Mouse (Mus musculus): ENCODE data around the gene Tiparp. TPM values are rescaled to one million over a fixed set of nuclear protein-coding genes. Genes with fewer than 3 reads are reported as not detected.
A peak's percentile ranks its signal among the peaks of the same experiment; 100 is the strongest.

Gene Tiparp
- polyA plus RNA-seq (2012; rRNA removed), result 7.9 and 8.3 TPM in 2 replicates

GRCm38 (mm10) chr3:65527691-65528601 is at the start of gene Tiparp:
Gene Tiparp (plus strand): TSS chr3:65528410.
- H3K27ac ChIP-seq (ENCODE audit: insufficient read depth, low read length), result peak within 1 kb of the TSS; percentile 95
- no peaks in the 10 kb centered on the region for H3K4me1 ChIP-seq (ENCODE audit: control insufficient read depth, insufficient read depth, low read length)
- H3K27me3 ChIP-seq (ENCODE audit: control insufficient read depth, insufficient read depth, low read length), result no peaks in the 10 kb centered on the region
- peak within 1 kb of the TSS; percentile 86 for H3K4me3 ChIP-seq (replicated peaks; ENCODE audit: insufficient read depth, low read depth, low read length)
- DNase-seq, result peak; percentile 90 to 91
- WGBS, result under 1% methylated on average over 106 of the region's 109 CpGs
- TF ChIP-seq POLR2A (IDR thresholded peaks at IDR 0.05; ENCODE audit: borderline replicate concordance, insufficient read depth, low read length) (peak; percentile 83), CTCF (IDR thresholded peaks at IDR 0.05; ENCODE audit: borderline replicate concordance, insufficient read depth, low read depth, low read length) (peak; percentile 29; the same call in 1 of the 2 replicates)

GRCm38 (mm10) chr3:65480676-65481075 is 47.5 kb upstream of the Tiparp start:
- DNase-seq, result no peak
- no peak overlapping the region for H3K27ac ChIP-seq (ENCODE audit: insufficient read depth, low read length)
- H3K4me1 ChIP-seq (ENCODE audit: control insufficient read depth, insufficient read depth, low read length), result no peaks in the 10 kb centered on the region
- WGBS, result 32% methylated on average over 6 of the region's 6 CpGs
- TF ChIP-seq POLR2A (IDR thresholded peaks at IDR 0.05; ENCODE audit: borderline replicate concordance, insufficient read depth, low read length) (no peak), CTCF (IDR thresholded peaks at IDR 0.05; ENCODE audit: borderline replicate concordance, insufficient read depth, low read depth, low read length) (no peak)
- no peaks in the 10 kb centered on the region for H3K27me3 ChIP-seq (ENCODE audit: control insufficient read depth, insufficient read depth, low read length)
- H3K4me3 ChIP-seq (replicated peaks; ENCODE audit: insufficient read depth, low read depth, low read length), result no peak overlapping the region

- Histone ChIP-seq H3K4me1 (ENCODE audit: control insufficient read depth, insufficient read depth, low read length) (no peaks in the 10 kb centered on the region), H3K4me3 (replicated peaks; ENCODE audit: insufficient read depth, low read depth, low read length) (no peak overlapping the region), H3K27me3 (ENCODE audit: control insufficient read depth, insufficient read depth, low read length) (no peaks in the 10 kb centered on the region), H3K27ac (ENCODE audit: insufficient read depth, low read length) (no peak overlapping the region)
- TF ChIP-seq CTCF (IDR thresholded peaks at IDR 0.05; ENCODE audit: borderline replicate concordance, insufficient read depth, low read depth, low read length) (no peak), POLR2A (IDR thresholded peaks at IDR 0.05; ENCODE audit: borderline replicate concordance, insufficient read depth, low read length) (no peak)
- 0% methylated on average over 1 of the region's 1 CpGs for WGBS
- DNase-seq, result no peak
Measured at GRCm38 (mm10) chr3:65482266-65482665, 45.9 kb upstream of the Tiparp start.

GRCm38 (mm10) chr3:65482698-65483407 is 45.4 kb upstream of the Tiparp start:
- no peak for TF ChIP-seq POLR2A (IDR thresholded peaks at IDR 0.05; ENCODE audit: borderline replicate concordance, insufficient read depth, low read length)
- DNase-seq, result no peak
- WGBS, result 45% methylated on average over 6 of the region's 6 CpGs
- Histone ChIP-seq H3K27me3 (ENCODE audit: control insufficient read depth, insufficient read depth, low read length) (no peaks in the 10 kb centered on the region), H3K4me3 (replicated peaks; ENCODE audit: insufficient read depth, low read depth, low read length) (no peak overlapping the region), H3K4me1 (ENCODE audit: control insufficient read depth, insufficient read depth, low read length) (no peaks in the 10 kb centered on the region), H3K27ac (ENCODE audit: insufficient read depth, low read length) (no peak overlapping the region)

- no peaks in the 10 kb centered on the region for H3K27me3 ChIP-seq (ENCODE audit: control insufficient read depth, insufficient read depth, low read length)
- no peaks in the 10 kb centered on the region for H3K4me1 ChIP-seq (ENCODE audit: control insufficient read depth, insufficient read depth, low read length)
- no peak for DNase-seq
- TF ChIP-seq POLR2A (IDR thresholded peaks at IDR 0.05; ENCODE audit: borderline replicate concordance, insufficient read depth, low read length), result no peak
- TF ChIP-seq CTCF (IDR thresholded peaks at IDR 0.05; ENCODE audit: borderline replicate concordance, insufficient read depth, low read depth, low read length), result no peak
- H3K27ac ChIP-seq (ENCODE audit: insufficient read depth, low read length), result no peak overlapping the region
- 71% methylated on average over 7 of the region's 7 CpGs for WGBS
- H3K4me3 ChIP-seq (replicated peaks; ENCODE audit: insufficient read depth, low read depth, low read length), result no peak overlapping the region
Measured at GRCm38 (mm10) chr3:65484161-65484733, 44.0 kb upstream of the Tiparp start.

GRCm38 (mm10) chr3:65487419-65488088 is 40.7 kb upstream of the Tiparp start:
- TF ChIP-seq CTCF (IDR thresholded peaks at IDR 0.05; ENCODE audit: borderline replicate concordance, insufficient read depth, low read depth, low read length), result no peak
- no peak for TF ChIP-seq POLR2A (IDR thresholded peaks at IDR 0.05; ENCODE audit: borderline replicate concordance, insufficient read depth, low read length)
- Histone ChIP-seq H3K27ac (ENCODE audit: insufficient read depth, low read length) (no peak overlapping the region), H3K27me3 (ENCODE audit: control insufficient read depth, insufficient read depth, low read length) (no peaks in the 10 kb centered on the region), H3K4me3 (replicated peaks; ENCODE audit: insufficient read depth, low read depth, low read length) (no peak overlapping the region), H3K4me1 (ENCODE audit: control insufficient read depth, insufficient read depth, low read length) (no peaks in the 10 kb centered on the region)
- 70% methylated on average over 2 of the region's 2 CpGs for WGBS
- DNase-seq, result no peak

GRCm38 (mm10) chr3:65488556-65489244 is 39.5 kb upstream of the Tiparp start:
- TF ChIP-seq CTCF (IDR thresholded peaks at IDR 0.05; ENCODE audit: borderline replicate concordance, insufficient read depth, low read depth, low read length) (no peak), POLR2A (IDR thresholded peaks at IDR 0.05; ENCODE audit: borderline replicate concordance, insufficient read depth, low read length) (no peak)
- Histone ChIP-seq H3K27ac (ENCODE audit: insufficient read depth, low read length) (no peak overlapping the region), H3K4me3 (replicated peaks; ENCODE audit: insufficient read depth, low read depth, low read length) (no peak overlapping the region), H3K27me3 (ENCODE audit: control insufficient read depth, insufficient read depth, low read length) (no peaks in the 10 kb centered on the region), H3K4me1 (ENCODE audit: control insufficient read depth, insufficient read depth, low read length) (no peaks in the 10 kb centered on the region)
- DNase-seq, result no peak
- WGBS, result 72% methylated on average over 1 of the region's 1 CpGs
